Mouse (Mus musculus) kidney, postnatal 0 days (tissue): ENCODE measurements at regions not wholly inside any gene's neighbourhood (a gene's known extent, or its start where the extent isn't known, plus 50 kb on each side); places are given as distances from the start of the nearest gene placed in this dataset.

Experiments
- ATAC-seq: fragments of 200-750 bp; cut with Nextera tagmentation; replicated peaks from 2 replicates; pipeline ENCODE4 v1.8.0; 2017; ENCODE audit warnings: low read depth, moderate number of reproducible peaks, moderate TSS enrichment, moderate library complexity; ENCODE audit not compliant: low FRiP score
- DNase-seq: peaks from one replicate; pipeline ENCODE4 v3.0.0-alpha.2; 2016; ENCODE audit warnings: low spot score
- H3K27ac ChIP-seq: fragments of 300-500 bp; sonication (generic); 2 replicates; pipeline ENCODE4 v1.5.1; 2014; ENCODE audit warnings: mild to moderate bottlenecking
- H3K27me3 ChIP-seq: fragments of 300-500 bp; sonication (generic); 2 replicates; pipeline ENCODE4 v1.6.1; 2014; ENCODE audit warnings: low read length, mixed read lengths; ENCODE audit not compliant: insufficient read depth
- H3K36me3 ChIP-seq: fragments of 300-500 bp; sonication (generic); 2 replicates; pipeline ENCODE4 v1.6.1; 2014; ENCODE audit warnings: low read length, mixed read lengths; ENCODE audit not compliant: insufficient read depth
- H3K4me1 ChIP-seq: fragments of 300-500 bp; sonication (generic); replicated peaks from 2 replicates; pipeline ENCODE4 v1.6.1; 2014; ENCODE audit warnings: antibody characterized with exemption, low read length, mixed read lengths; ENCODE audit not compliant: insufficient read depth
- H3K4me2 ChIP-seq: fragments of 300-500 bp; sonication (generic); 2 replicates; pipeline ENCODE4 v1.6.1; 2014; ENCODE audit warnings: mild to moderate bottlenecking, low read length, moderate library complexity, mixed read lengths
- H3K4me3 ChIP-seq: fragments of 300-500 bp; sonication (generic); replicated peaks from 2 replicates; pipeline ENCODE4 v1.5.1; 2014; ENCODE audit warnings: low read depth, low read length
- H3K9ac ChIP-seq: fragments of 300-500 bp; sonication (generic); 2 replicates; pipeline ENCODE4 v1.6.1; 2014; ENCODE audit warnings: low read depth, low read length
- H3K9me3 ChIP-seq: fragments of 300-500 bp; sonication (generic); replicated peaks from 2 replicates; pipeline ENCODE4 v1.6.1; 2016; ENCODE audit warnings: low read length, inconsistent platforms, mixed read lengths
- CTCF ChIP-seq: IDR thresholded peaks from 2 replicates; pipeline ENCODE4 v1.5.1; 2016; ENCODE audit warnings: antibody characterized with exemption, low read depth, mild to moderate bottlenecking, moderate library complexity
- WGBS: fragments of 180-500 bp; shearing (Covaris S2); extraction: QIAGEN DNeasy Blood & Tissue Kit; methylation state at CpG from one replicate; pipeline ENCODE4 v1.1.7; 2014; 5-methylcytosine and 5-hydroxymethylcytosine counted together

DNA sequence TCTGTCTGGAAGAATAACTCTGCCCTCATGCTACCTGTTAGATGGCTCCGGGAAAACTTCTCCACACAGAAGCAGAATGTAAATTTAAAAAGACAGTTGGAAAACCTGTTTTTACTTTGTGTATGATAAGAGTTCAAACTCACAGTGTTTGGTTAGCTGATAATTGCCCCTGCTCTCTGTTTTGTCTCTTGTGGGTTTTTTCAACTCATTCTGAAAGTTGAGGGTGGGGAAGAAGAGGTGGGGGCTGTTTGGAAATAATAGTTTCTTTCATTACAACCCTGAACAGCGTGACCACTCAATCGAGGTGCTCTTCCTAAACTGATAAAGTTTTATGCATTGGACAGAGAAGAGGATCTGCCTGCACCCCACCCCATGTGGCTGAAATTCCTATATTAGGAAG is 626.7 kb upstream of the Intu start:
- Histone ChIP-seq H3K27ac (no peak overlapping the region), H3K9ac (no peak overlapping the region), H3K9me3 (no peaks in the 10 kb centered on the region), H3K4me1 (no peaks in the 10 kb centered on the region), H3K36me3 (no peaks in the 10 kb centered on the region), H3K4me2 (no peak overlapping the region), H3K27me3 (no peaks in the 10 kb centered on the region), H3K4me3 (no peak overlapping the region)
- no peak for ATAC-seq
- DNase-seq = no peak
- TF ChIP-seq CTCF = no peak
- WGBS = 67% methylated on average over 3 of the region's 3 CpGs

DNA sequence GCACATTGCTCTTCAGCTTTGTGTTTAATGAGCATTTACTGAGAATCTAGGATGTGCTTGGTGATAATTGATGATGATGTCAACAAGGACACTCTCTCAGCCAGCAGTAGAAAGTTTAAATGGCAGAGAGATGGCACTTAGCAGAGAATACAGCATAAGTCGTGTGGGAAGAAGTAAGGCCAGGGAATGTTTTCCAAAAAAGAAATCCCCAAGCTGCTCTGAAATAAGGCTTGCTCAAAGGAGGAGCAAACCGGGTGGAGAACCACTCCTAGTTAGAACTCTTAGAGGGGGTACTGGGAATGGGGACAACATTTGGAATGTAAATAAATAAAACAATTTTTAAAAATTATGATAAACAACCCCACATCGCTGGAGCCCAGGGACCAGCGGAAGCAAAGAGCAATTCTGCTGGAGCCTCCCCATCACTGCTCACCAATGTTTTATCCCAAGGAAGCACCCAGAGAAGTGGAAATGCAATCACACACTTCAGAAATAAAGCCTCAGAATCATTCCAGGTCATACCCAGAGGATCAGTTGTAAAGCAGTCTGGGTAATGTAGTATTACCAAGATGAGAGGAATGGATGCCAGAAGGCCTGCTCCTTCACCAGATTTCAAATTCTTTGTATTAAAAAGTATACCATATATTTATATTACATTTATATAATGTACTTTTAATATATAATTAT is 622.3 kb upstream of the Intu start:
- no peaks in the 10 kb centered on the region for H3K4me1 ChIP-seq
- no peak for ATAC-seq
- no peaks in the 10 kb centered on the region for H3K9me3 ChIP-seq
- WGBS = 80% methylated on average over 4 of the region's 4 CpGs
- no peak for DNase-seq
- no peak overlapping the region for H3K9ac ChIP-seq
- H3K4me2 ChIP-seq = no peak overlapping the region
- no peak overlapping the region for H3K27ac ChIP-seq
- H3K36me3 ChIP-seq = no peaks in the 10 kb centered on the region
- no peaks in the 10 kb centered on the region for H3K27me3 ChIP-seq
- H3K4me3 ChIP-seq = no peak overlapping the region
- no peak for TF ChIP-seq CTCF

DNA sequence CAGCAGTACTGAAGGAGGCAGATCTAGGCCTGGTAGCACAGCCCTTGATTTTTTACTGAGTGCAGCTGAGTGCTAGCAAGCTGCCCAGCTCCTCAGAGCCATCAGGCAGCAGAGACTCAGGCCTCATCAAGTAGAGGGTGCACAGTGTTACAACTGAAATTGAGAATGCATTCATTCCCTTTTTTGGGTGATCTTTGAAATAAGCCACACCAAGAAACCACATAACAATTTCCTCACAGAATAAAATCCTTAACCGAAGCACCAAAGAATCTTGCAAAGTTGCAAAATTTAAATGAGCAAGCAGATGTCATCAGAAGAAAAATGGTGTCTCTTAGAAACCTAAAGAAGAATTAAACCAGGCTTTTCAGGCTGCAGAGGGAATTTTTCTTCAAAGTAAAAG is 621.4 kb upstream of the Intu start:
- no peak overlapping the region for H3K27ac ChIP-seq
- WGBS = 86% methylated on average over 1 of the region's 1 CpGs
- no peak for DNase-seq
- H3K4me2 ChIP-seq = no peak overlapping the region
- no peaks in the 10 kb centered on the region for H3K36me3 ChIP-seq
- H3K9me3 ChIP-seq = no peaks in the 10 kb centered on the region
- no peak for ATAC-seq
- H3K9ac ChIP-seq = no peak overlapping the region
- H3K4me1 ChIP-seq = no peaks in the 10 kb centered on the region
- no peak overlapping the region for H3K4me3 ChIP-seq
- H3K27me3 ChIP-seq = no peaks in the 10 kb centered on the region
- no peak for TF ChIP-seq CTCF

DNA sequence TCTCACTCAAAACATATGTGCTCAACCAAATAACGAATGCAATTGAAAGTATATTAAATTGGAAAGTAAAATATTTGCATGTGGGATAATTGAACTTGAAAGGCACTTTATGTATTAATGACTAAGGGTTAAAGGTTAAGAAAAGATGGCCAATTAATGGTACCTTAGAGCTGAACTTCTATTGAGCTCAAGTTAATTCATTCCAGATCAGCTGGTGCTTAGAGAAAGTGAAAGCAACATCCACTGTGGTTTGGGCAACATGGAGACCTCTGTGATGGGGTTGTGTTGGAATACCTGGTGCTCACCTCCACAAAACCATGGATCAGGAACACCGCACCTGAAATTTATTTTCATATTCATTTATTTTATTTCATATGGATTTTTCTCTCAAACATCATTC is 612.5 kb upstream of the Intu start:
- no peak for TF ChIP-seq CTCF
- no peak overlapping the region for H3K9ac ChIP-seq
- no peak for DNase-seq
- H3K4me3 ChIP-seq = no peak overlapping the region
- no peak overlapping the region for H3K4me2 ChIP-seq
- H3K27me3 ChIP-seq = no peaks in the 10 kb centered on the region
- H3K36me3 ChIP-seq = no peaks in the 10 kb centered on the region
- no peak overlapping the region for H3K27ac ChIP-seq
- WGBS = 92% methylated on average over 2 of the region's 2 CpGs
- H3K9me3 ChIP-seq = no peaks in the 10 kb centered on the region
- no peaks in the 10 kb centered on the region for H3K4me1 ChIP-seq
- ATAC-seq = no peak

DNA sequence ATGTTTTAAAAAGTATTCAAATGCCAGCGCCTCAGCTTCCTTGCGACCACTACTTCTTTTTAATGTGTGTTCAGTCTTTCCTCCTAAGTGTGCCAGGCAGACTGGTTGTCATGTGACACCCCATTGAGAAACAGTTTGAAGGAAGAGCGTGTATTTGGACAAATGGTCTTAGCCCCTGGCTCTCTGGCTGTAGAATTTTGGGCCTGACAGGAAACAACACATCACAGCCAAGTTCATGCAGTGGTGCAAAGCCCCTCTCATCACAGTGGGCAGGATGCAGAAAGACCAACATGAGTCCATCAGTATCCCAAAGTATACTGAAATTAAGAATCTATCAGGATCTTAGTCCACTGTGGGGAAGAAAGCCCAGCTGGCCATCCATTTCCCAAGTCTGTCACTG is 605.6 kb upstream of the Intu start:
- Histone ChIP-seq H3K4me2 (no peak overlapping the region), H3K4me1 (no peaks in the 10 kb centered on the region), H3K27me3 (no peaks in the 10 kb centered on the region), H3K9ac (no peak overlapping the region), H3K4me3 (no peak overlapping the region), H3K27ac (no peak overlapping the region), H3K9me3 (no peaks in the 10 kb centered on the region), H3K36me3 (no peaks in the 10 kb centered on the region)
- no peak for TF ChIP-seq CTCF
- WGBS = 80% methylated on average over 3 of the region's 3 CpGs
- ATAC-seq = no peak
- no peak for DNase-seq

DNA sequence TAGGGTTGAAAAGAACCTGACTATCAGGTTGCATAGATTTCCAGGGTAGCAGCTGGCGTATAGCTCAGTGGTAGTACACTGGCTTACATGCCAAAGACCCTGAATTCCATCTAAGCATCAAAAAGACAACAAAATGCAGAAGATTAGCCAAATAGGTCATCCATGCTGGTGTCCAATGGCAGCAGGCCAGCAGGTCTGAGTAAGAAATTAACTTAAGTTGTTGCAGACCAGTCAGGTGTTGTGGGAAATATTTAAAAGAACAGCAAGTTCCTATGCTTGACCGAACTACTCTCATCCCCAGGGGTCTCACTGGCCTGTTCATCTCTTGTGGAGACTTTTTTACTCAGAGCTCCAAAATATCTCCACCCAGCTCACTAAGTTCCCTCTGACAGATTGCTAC is 602.7 kb upstream of the Intu start:
- no peak for TF ChIP-seq CTCF
- H3K9me3 ChIP-seq = no peaks in the 10 kb centered on the region
- no peaks in the 10 kb centered on the region for H3K36me3 ChIP-seq
- ATAC-seq = no peak
- H3K4me3 ChIP-seq = no peak overlapping the region
- H3K9ac ChIP-seq = no peak overlapping the region
- no peaks in the 10 kb centered on the region for H3K27me3 ChIP-seq
- H3K4me1 ChIP-seq = no peaks in the 10 kb centered on the region
- no peak for DNase-seq
- 77% methylated on average over 2 of the region's 2 CpGs for WGBS
- H3K4me2 ChIP-seq = no peak overlapping the region
- H3K27ac ChIP-seq = no peak overlapping the region

DNA sequence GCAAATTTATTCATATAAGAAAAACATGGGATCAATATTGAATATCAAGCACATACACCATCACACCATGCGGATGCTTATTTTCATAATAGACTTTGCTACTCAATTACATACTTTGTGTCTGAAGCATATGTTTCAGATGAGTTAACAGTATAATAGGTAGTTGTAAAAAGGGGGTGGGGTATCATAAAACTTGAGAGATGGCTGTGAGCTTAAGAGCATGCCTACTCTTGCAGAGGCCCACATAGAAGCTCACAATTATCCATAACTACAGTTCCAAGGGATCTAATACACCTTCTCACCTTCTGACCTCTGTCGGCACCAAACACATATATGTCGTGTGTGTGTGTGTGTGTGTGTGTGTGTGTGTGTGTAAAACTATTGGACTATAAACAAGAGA is 597.7 kb upstream of the Intu start:
- no peak for TF ChIP-seq CTCF
- no peaks in the 10 kb centered on the region for H3K27me3 ChIP-seq
- 92% methylated on average over 3 of the region's 3 CpGs for WGBS
- DNase-seq = no peak
- ATAC-seq = no peak
- H3K4me2 ChIP-seq = no peak overlapping the region
- no peak overlapping the region for H3K9ac ChIP-seq
- no peak overlapping the region for H3K27ac ChIP-seq
- no peak overlapping the region for H3K4me3 ChIP-seq
- H3K36me3 ChIP-seq = no peaks in the 10 kb centered on the region
- H3K9me3 ChIP-seq = no peaks in the 10 kb centered on the region
- H3K4me1 ChIP-seq = no peaks in the 10 kb centered on the region
